Mouse (Mus musculus): Measurements from ENCODE around the gene Mmrn2. TPM values are rescaled to one million over a fixed set of nuclear protein-coding genes. Genes with fewer than 3 reads are reported as not detected.

The Mmrn2 gene
- polyA plus RNA-seq, 1 experiment from 2014 or later, result 28.2 TPM

- Histone ChIP-seq H3K27ac (ENCODE audit: low read length) (peak overlapping the region; percentile 24; the same call in 1 of the 2 replicates), H3K4me3 (ENCODE audit: low read length) (no peak overlapping the region), H3K4me1 (ENCODE audit: control insufficient read depth, insufficient read depth, low read length) (peaks cover 22% of the 10 kb centered on the region), H3K27me3 (ENCODE audit: control insufficient read depth, insufficient read depth, low read length) (no peaks in the 10 kb centered on the region), H3K36me3 (ENCODE audit: control insufficient read depth, insufficient read depth) (peaks cover 8% of the 10 kb centered on the region), H3K9ac (ENCODE audit: low read length) (no peak overlapping the region), H3K9me3 (replicated peaks; ENCODE audit: control insufficient read depth, low read length) (peaks cover 3% of the 10 kb centered on the region; the same call in 1 of the 2 replicates), H3K4me2 (ENCODE audit: low read depth, low read length) (no peak overlapping the region)
- ATAC-seq (replicated peaks; ENCODE audit: extremely low read depth, insufficient read depth, low FRiP score), result no peak
- 64% methylated on average over 4 of the region's 4 CpGs for WGBS
Measured at GRCm38 (mm10) chr14:34442531-34442930, 67.3 kb downstream of the Mmrn2 start.

DNA sequence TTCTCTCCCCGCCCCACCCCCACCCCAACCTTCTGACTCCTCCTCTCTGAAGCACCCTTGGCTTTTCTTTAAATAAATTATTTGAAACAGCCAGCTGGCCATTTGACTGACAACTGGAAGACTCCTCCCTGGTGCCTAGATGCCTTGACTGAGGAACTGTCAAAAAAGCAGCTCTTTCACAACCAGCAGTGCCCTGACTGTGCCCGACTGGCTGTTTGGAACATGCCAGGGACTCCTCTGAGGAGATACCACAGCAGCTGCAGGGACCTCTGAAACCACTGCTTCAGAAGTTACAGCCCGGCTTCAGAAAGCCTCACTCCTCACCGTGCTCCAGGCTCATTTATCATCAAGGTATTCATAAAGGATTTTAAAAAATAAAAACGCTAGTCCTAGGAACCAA is 69.1 kb downstream of the Mmrn2 start:
- Histone ChIP-seq H3K27me3 (ENCODE audit: control insufficient read depth, insufficient read depth, low read length) (no peaks in the 10 kb centered on the region), H3K9me3 (replicated peaks; ENCODE audit: control insufficient read depth, low read length) (peaks cover 3% of the 10 kb centered on the region; the same call in 1 of the 2 replicates), H3K36me3 (ENCODE audit: control insufficient read depth, insufficient read depth) (peaks cover 8% of the 10 kb centered on the region), H3K4me2 (ENCODE audit: low read depth, low read length) (no peak overlapping the region), H3K9ac (ENCODE audit: low read length) (no peak overlapping the region), H3K4me3 (ENCODE audit: low read length) (no peak overlapping the region), H3K4me1 (ENCODE audit: control insufficient read depth, insufficient read depth, low read length) (peaks cover 24% of the 10 kb centered on the region), H3K27ac (ENCODE audit: low read length) (no peak overlapping the region)
- ATAC-seq (replicated peaks; ENCODE audit: extremely low read depth, insufficient read depth, low FRiP score), result no peak
- 77% methylated on average over 5 of the region's 5 CpGs for WGBS

GRCm38 (mm10) chr14:34444924-34445323 is 69.7 kb downstream of the Mmrn2 start:
- Histone ChIP-seq H3K27ac (ENCODE audit: low read length) (0 out of 2 replicates have a peak overlapping the region, but pooled peaks have one; percentile 14), H3K4me3 (ENCODE audit: low read length) (no peak overlapping the region)

GRCm38 (mm10) chr14:34445348-34445747 is 70.1 kb downstream of the Mmrn2 start:
- 85% methylated on average over 3 of the region's 3 CpGs for WGBS
- ATAC-seq (replicated peaks; ENCODE audit: extremely low read depth, insufficient read depth, low FRiP score), result no peak
- Histone ChIP-seq H3K27me3 (ENCODE audit: control insufficient read depth, insufficient read depth, low read length) (no peaks in the 10 kb centered on the region), H3K4me2 (ENCODE audit: low read depth, low read length) (no peak overlapping the region), H3K4me1 (ENCODE audit: control insufficient read depth, insufficient read depth, low read length) (peaks cover 21% of the 10 kb centered on the region), H3K4me3 (ENCODE audit: low read length) (no peak overlapping the region), H3K9me3 (replicated peaks; ENCODE audit: control insufficient read depth, low read length) (peaks cover 3% of the 10 kb centered on the region; the same call in 1 of the 2 replicates), H3K27ac (ENCODE audit: low read length) (no peak overlapping the region), H3K36me3 (ENCODE audit: control insufficient read depth, insufficient read depth) (peaks cover 9% of the 10 kb centered on the region), H3K9ac (ENCODE audit: low read length) (no peak overlapping the region)

More at GRCm38 (mm10) chr14:34444924-34445323, 69.7 kb downstream of the Mmrn2 start:
- peaks cover 8% of the 10 kb centered on the region for H3K36me3 ChIP-seq (ENCODE audit: control insufficient read depth, insufficient read depth)
- H3K9me3 ChIP-seq (replicated peaks; ENCODE audit: control insufficient read depth, low read length), result peaks cover 3% of the 10 kb centered on the region; the same call in 1 of the 2 replicates
- no peak overlapping the region for H3K9ac ChIP-seq (ENCODE audit: low read length)
- peaks cover 23% of the 10 kb centered on the region for H3K4me1 ChIP-seq (ENCODE audit: control insufficient read depth, insufficient read depth, low read length)
- H3K27me3 ChIP-seq (ENCODE audit: control insufficient read depth, insufficient read depth, low read length), result no peaks in the 10 kb centered on the region
- ATAC-seq (replicated peaks; ENCODE audit: extremely low read depth, insufficient read depth, low FRiP score), result no peak
- H3K4me2 ChIP-seq (ENCODE audit: low read depth, low read length), result no peak overlapping the region

DNA sequence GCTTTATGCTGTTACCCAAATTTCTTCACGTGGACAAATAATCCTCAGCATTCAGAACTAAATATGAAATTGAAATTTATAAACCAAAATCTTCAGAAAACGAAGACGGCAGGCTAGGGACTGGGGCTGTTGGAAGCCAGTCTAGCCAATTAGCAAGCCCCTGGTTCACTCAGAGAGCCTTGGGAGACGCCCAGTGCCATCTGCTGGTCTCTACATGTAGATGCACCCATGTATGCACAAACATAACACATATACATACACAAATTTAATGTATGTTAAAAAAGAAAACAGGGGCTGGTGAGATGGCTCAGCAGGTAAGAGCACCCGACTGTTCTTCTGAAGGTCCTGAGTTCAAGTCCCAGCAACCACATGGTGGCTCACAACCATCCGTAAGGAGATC is 71.4 kb downstream of the Mmrn2 start:
- WGBS, result 97% methylated on average over 6 of the region's 6 CpGs
- peaks cover 3% of the 10 kb centered on the region; the same call in 1 of the 2 replicates for H3K9me3 ChIP-seq (replicated peaks; ENCODE audit: control insufficient read depth, low read length)
- H3K4me2 ChIP-seq (ENCODE audit: low read depth, low read length), result no peak overlapping the region
- no peak overlapping the region for H3K4me3 ChIP-seq (ENCODE audit: low read length)
- H3K4me1 ChIP-seq (ENCODE audit: control insufficient read depth, insufficient read depth, low read length), result peaks cover 15% of the 10 kb centered on the region
- no peaks in the 10 kb centered on the region for H3K27me3 ChIP-seq (ENCODE audit: control insufficient read depth, insufficient read depth, low read length)
- ATAC-seq (replicated peaks; ENCODE audit: extremely low read depth, insufficient read depth, low FRiP score), result no peak
- H3K27ac ChIP-seq (ENCODE audit: low read length), result no peak overlapping the region
- H3K36me3 ChIP-seq (ENCODE audit: control insufficient read depth, insufficient read depth), result peaks cover 9% of the 10 kb centered on the region
- no peak overlapping the region for H3K9ac ChIP-seq (ENCODE audit: low read length)

GRCm38 (mm10) chr14:34447659-34448058 is 72.4 kb downstream of the Mmrn2 start:
- peaks cover 3% of the 10 kb centered on the region; the same call in 1 of the 2 replicates for H3K9me3 ChIP-seq (replicated peaks; ENCODE audit: control insufficient read depth, low read length)
- peaks cover 15% of the 10 kb centered on the region for H3K4me1 ChIP-seq (ENCODE audit: control insufficient read depth, insufficient read depth, low read length)
- WGBS, result 76% methylated on average over 4 of the region's 4 CpGs
- no peak overlapping the region for H3K4me2 ChIP-seq (ENCODE audit: low read depth, low read length)
- no peak overlapping the region for H3K27ac ChIP-seq (ENCODE audit: low read length)
- no peak overlapping the region for H3K4me3 ChIP-seq (ENCODE audit: low read length)
- H3K36me3 ChIP-seq (ENCODE audit: control insufficient read depth, insufficient read depth), result peaks cover 9% of the 10 kb centered on the region
- no peak for ATAC-seq (replicated peaks; ENCODE audit: extremely low read depth, insufficient read depth, low FRiP score)
- H3K27me3 ChIP-seq (ENCODE audit: control insufficient read depth, insufficient read depth, low read length), result no peaks in the 10 kb centered on the region
- H3K9ac ChIP-seq (ENCODE audit: low read length), result no peak overlapping the region

DNA sequence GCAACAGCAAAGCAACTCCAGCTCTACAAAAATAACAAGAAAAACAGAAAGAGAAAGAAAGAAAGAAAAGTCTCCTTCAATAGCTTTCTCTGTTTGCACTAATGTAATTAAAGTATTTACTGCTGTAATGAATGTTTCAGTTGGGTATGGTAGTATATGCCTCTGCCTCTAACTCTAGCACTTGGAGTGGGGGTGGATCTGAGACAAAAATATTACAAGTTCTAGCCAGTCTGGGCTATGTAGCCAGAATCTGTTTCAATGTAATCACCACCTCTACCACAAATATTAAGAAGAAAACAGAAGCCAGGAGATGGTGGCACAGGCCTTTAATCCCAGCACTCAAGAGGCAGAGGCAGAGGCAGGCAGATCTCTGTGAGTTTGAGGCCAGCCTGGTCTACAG is 73.1 kb downstream of the Mmrn2 start:
- Histone ChIP-seq H3K27ac (ENCODE audit: low read length) (no peak overlapping the region), H3K9me3 (replicated peaks; ENCODE audit: control insufficient read depth, low read length) (peaks cover 3% of the 10 kb centered on the region; the same call in 1 of the 2 replicates)
- ATAC-seq (replicated peaks; ENCODE audit: extremely low read depth, insufficient read depth, low FRiP score), result no peak

GRCm38 (mm10) chr14:34449807-34450206 is 74.5 kb downstream of the Mmrn2 start:
- peaks cover 9% of the 10 kb centered on the region for H3K36me3 ChIP-seq (ENCODE audit: control insufficient read depth, insufficient read depth)
- H3K27me3 ChIP-seq (ENCODE audit: control insufficient read depth, insufficient read depth, low read length), result no peaks in the 10 kb centered on the region
- H3K27ac ChIP-seq (ENCODE audit: low read length), result no peak overlapping the region
- H3K9me3 ChIP-seq (replicated peaks; ENCODE audit: control insufficient read depth, low read length), result peaks cover 3% of the 10 kb centered on the region; the same call in 1 of the 2 replicates
- no peak overlapping the region for H3K4me3 ChIP-seq (ENCODE audit: low read length)
- ATAC-seq (replicated peaks; ENCODE audit: extremely low read depth, insufficient read depth, low FRiP score), result no peak
- H3K4me2 ChIP-seq (ENCODE audit: low read depth, low read length), result no peak overlapping the region
- WGBS, result 58% methylated on average over 9 of the region's 9 CpGs
- H3K9ac ChIP-seq (ENCODE audit: low read length), result no peak overlapping the region
- peaks cover 19% of the 10 kb centered on the region for H3K4me1 ChIP-seq (ENCODE audit: control insufficient read depth, insufficient read depth, low read length)

More for the DNA sequence above, 73.1 kb downstream of the Mmrn2 start:
- Histone ChIP-seq H3K4me3 (ENCODE audit: low read length) (no peak overlapping the region), H3K9ac (ENCODE audit: low read length) (no peak overlapping the region), H3K4me2 (ENCODE audit: low read depth, low read length) (no peak overlapping the region), H3K27me3 (ENCODE audit: control insufficient read depth, insufficient read depth, low read length) (no peaks in the 10 kb centered on the region), H3K36me3 (ENCODE audit: control insufficient read depth, insufficient read depth) (peaks cover 9% of the 10 kb centered on the region), H3K4me1 (ENCODE audit: control insufficient read depth, insufficient read depth, low read length) (peaks cover 17% of the 10 kb centered on the region)

- H3K27me3 ChIP-seq (ENCODE audit: control insufficient read depth, insufficient read depth, low read length), result no peaks in the 10 kb centered on the region
Measured at GRCm38 (mm10) chr14:34450451-34450850, 75.2 kb downstream of the Mmrn2 start.

More at GRCm38 (mm10) chr14:34450451-34450850, 75.2 kb downstream of the Mmrn2 start:
- Histone ChIP-seq H3K27ac (ENCODE audit: low read length) (no peak overlapping the region), H3K36me3 (ENCODE audit: control insufficient read depth, insufficient read depth) (peaks cover 9% of the 10 kb centered on the region), H3K4me2 (ENCODE audit: low read depth, low read length) (no peak overlapping the region), H3K4me3 (ENCODE audit: low read length) (no peak overlapping the region), H3K4me1 (ENCODE audit: control insufficient read depth, insufficient read depth, low read length) (peaks cover 14% of the 10 kb centered on the region), H3K9ac (ENCODE audit: low read length) (no peak overlapping the region), H3K9me3 (replicated peaks; ENCODE audit: control insufficient read depth, low read length) (peaks cover 3% of the 10 kb centered on the region; the same call in 1 of the 2 replicates)
- ATAC-seq (replicated peaks; ENCODE audit: extremely low read depth, insufficient read depth, low FRiP score), result no peak
- 74% methylated on average over 5 of the region's 5 CpGs for WGBS
